Mouse (Mus musculus): ENCODE measurements around the gene Brd4. TPM values are rescaled to one million over a fixed set of nuclear protein-coding genes. Genes with fewer than 3 reads are reported as not detected.

Brd4 gene
- polyA plus RNA-seq, 1 experiment from 2014 or later: 134 TPM

DNA sequence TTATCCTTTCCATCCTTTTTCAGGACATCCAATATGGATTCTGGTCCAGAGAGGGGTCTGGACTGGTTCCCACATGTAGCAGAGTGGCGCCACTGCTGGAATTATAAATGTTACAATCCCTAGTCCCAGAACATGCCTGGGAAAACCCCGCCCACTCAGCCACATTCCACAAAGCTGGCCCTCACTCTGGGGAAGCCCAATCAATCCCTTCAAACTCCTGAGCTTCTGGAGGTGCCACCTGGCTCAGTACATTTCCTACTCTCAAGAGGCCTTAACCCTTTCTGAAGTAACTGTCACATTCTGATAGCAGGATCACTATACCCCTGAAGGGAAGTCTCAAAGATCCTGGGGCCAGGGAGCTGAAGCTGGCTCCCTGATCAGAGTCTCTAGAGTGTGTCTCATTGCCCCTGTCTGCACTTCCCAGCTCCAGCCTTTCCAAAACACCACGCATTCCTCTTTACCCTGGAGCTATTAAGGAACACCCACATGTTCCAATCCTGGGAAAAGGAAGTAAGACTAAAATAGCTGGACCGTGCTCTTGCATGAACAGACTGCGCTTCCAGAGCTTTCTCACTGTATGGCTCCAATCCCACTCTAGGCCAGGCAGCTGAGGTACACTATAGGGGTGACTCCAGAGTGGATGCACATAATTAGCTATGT lies 76.8 kb downstream of the Brd4 start:
- H3K4me3 ChIP-seq: no peak overlapping the region
- 84% methylated on average over 5 of the region's 5 CpGs for WGBS
- H3K27ac ChIP-seq: no peak overlapping the region
- H3K27me3 ChIP-seq (ENCODE audit: insufficient read depth, poor library complexity, severe bottlenecking): no peaks in the 10 kb centered on the region
- DNase-seq (ENCODE audit: low spot score): no peak
- H3K36me3 ChIP-seq: peaks cover 100% of the 10 kb centered on the region
- H3K9me3 ChIP-seq: no peaks in the 10 kb centered on the region
- no peaks in the 10 kb centered on the region for H3K4me1 ChIP-seq (replicated peaks)

DNA sequence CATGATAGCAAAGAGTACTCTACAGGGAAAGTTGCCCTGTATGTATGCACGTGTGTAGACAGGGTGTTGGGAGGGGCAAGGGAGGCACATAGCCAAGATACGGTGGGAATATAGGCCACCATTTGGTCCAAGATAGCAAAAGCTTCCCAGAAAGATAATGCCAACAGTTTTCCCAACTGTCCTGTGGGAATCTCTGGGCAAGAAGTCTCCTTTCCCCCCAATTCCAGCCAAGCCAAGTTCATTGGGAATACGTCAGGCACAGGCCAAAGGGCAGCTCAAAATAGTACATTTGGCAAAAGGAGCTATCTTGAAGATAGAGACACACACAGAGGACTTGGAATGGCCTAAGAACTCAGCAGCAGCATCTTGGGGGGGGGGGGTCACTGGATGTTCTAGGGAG lies 79.2 kb downstream of the Brd4 start:
- Histone ChIP-seq H3K9me3 (no peaks in the 10 kb centered on the region), H3K4me1 (replicated peaks) (no peaks in the 10 kb centered on the region), H3K4me3 (no peak overlapping the region), H3K36me3 (peaks cover 100% of the 10 kb centered on the region), H3K27me3 (ENCODE audit: insufficient read depth, poor library complexity, severe bottlenecking) (no peaks in the 10 kb centered on the region), H3K27ac (no peak overlapping the region)
- 94% methylated on average over 3 of the region's 3 CpGs for WGBS
- DNase-seq (ENCODE audit: low spot score): no peak

DNA sequence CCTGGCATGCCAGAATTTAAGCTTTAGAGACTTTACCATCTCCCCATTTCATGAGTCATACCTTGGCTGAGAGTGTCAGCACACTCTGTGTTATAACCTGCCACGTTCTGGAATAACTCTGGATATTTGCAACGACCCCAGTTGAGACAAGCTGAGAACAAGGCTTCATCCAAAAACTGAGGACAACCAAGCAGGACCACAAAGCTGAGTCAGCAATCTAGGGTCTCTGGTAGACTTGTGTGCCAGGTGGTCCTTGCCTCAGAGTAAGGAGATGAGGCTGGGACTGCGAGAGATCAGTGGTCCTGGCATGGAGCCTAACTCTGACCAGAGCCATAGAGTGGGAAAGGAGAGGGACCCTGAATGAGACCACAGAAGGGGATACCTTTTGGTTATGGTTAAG lies 81.5 kb downstream of the Brd4 start:
- Histone ChIP-seq H3K27ac (no peak overlapping the region), H3K4me3 (no peak overlapping the region), H3K27me3 (ENCODE audit: insufficient read depth, poor library complexity, severe bottlenecking) (no peaks in the 10 kb centered on the region), H3K36me3 (peaks cover 100% of the 10 kb centered on the region), H3K4me1 (replicated peaks) (no peaks in the 10 kb centered on the region), H3K9me3 (no peaks in the 10 kb centered on the region)
- 93% methylated on average over 3 of the region's 3 CpGs for WGBS
- no peak for DNase-seq (ENCODE audit: low spot score)

DNA sequence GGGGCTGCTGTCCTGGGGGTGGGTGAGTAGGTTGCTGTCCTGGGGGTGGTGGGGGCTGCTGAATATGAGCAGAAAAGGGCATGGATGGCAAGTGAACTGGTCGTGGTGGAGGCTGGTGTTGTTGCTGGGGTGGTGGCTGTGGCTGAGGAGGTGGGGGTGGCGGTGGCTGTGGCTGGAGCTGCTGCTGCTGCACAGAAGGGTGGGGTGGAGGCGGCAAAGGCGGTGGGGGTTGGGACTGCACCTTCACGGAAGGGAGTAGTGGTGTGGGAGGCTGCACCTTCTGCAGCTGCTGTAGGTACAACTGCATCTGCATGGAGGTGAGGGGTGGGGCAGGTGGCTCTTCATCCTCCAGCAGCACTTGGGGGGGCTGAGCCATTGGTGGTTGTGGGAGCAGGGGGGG lies 83.4 kb downstream of the Brd4 start:
- Histone ChIP-seq H3K27me3 (ENCODE audit: insufficient read depth, poor library complexity, severe bottlenecking) (no peaks in the 10 kb centered on the region), H3K27ac (no peak overlapping the region), H3K36me3 (peaks cover 100% of the 10 kb centered on the region), H3K4me1 (replicated peaks) (no peaks in the 10 kb centered on the region), H3K4me3 (no peak overlapping the region), H3K9me3 (no peaks in the 10 kb centered on the region)
- no peak for DNase-seq (ENCODE audit: low spot score)
- WGBS: 86% methylated on average over 5 of the region's 5 CpGs

DNA sequence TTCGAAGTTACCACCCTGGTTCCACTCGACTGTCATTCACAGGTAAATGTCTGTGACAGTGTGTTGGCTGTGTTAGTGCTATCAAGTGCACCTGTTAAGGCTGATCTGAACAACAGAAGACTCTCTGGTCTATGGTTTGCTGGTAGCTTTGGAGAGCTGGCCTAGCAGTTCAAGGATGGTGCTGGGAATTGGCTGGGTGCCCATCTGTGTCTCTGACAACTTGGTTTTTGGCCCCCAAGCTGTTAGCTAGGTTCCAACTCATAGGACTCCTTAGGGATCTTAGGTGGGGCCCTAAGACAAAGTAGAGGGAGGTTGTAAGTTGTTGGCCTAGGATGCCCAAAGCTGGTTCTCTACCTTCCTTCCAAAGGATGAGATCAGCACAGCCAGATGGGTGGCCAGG lies 84.7 kb downstream of the Brd4 start:
- no peak for DNase-seq (ENCODE audit: low spot score)
- 90% methylated on average over 2 of the region's 2 CpGs for WGBS
- H3K4me1 ChIP-seq (replicated peaks): no peaks in the 10 kb centered on the region
- H3K4me3 ChIP-seq: no peak overlapping the region
- no peaks in the 10 kb centered on the region for H3K27me3 ChIP-seq (ENCODE audit: insufficient read depth, poor library complexity, severe bottlenecking)
- peaks cover 98% of the 10 kb centered on the region for H3K36me3 ChIP-seq
- no peaks in the 10 kb centered on the region for H3K9me3 ChIP-seq
- H3K27ac ChIP-seq: no peak overlapping the region

DNA sequence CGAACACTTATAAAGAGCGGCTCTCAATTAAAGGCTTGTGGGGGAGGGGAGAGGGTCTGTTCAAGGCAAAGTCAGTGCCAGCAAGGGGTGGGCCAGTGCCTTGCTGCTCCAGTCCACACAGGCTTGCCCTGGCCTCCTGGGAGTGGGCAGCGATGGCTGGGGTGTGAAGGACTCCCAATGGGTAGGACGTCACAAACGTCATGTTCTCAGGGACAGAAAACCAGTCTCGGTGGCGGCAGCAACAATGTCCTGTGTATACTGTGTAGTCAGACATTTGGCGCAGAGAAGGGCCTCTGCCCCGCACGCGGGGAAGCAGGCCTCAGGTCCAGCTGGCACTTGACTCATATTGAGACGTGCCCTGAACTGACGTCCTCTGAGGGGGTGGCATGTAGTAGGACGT lies 87.4 kb downstream of the Brd4 start:
- Histone ChIP-seq H3K4me3 (no peak overlapping the region), H3K27ac (no peak overlapping the region), H3K27me3 (ENCODE audit: insufficient read depth, poor library complexity, severe bottlenecking) (no peaks in the 10 kb centered on the region), H3K4me1 (replicated peaks) (no peaks in the 10 kb centered on the region), H3K9me3 (no peaks in the 10 kb centered on the region), H3K36me3 (peaks cover 78% of the 10 kb centered on the region)
- DNase-seq (ENCODE audit: low spot score): no peak
- 93% methylated on average over 14 of the region's 14 CpGs for WGBS

DNA sequence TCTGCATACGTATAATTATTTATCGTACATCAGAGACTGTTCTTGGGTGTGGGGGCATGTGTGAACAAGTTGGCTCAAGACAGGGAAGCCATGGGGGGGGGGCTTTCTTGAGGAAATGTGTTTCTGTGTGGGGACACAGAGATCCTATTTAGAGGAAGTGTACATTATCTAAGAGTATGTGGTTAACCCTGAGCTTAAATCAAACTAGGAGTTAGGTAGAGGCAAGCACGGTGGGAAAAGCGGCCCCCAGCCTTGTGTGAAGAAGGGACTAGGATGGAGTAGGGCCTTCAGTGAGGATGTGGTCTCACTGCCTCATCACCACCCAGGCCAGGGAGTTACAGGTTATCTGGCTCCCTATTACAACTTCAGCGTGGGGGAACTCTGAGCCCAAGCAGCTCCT lies 88.8 kb downstream of the Brd4 start:
- Histone ChIP-seq H3K4me3 (no peak overlapping the region), H3K4me1 (replicated peaks) (no peaks in the 10 kb centered on the region), H3K9me3 (no peaks in the 10 kb centered on the region), H3K27me3 (ENCODE audit: insufficient read depth, poor library complexity, severe bottlenecking) (0 out of 2 replicates have a peak, but pooled peaks cover 2% of the 10 kb centered on the region), H3K27ac (no peak overlapping the region), H3K36me3 (peaks cover 64% of the 10 kb centered on the region)
- WGBS: 95% methylated on average over 5 of the region's 5 CpGs
- DNase-seq (ENCODE audit: low spot score): no peak

DNA sequence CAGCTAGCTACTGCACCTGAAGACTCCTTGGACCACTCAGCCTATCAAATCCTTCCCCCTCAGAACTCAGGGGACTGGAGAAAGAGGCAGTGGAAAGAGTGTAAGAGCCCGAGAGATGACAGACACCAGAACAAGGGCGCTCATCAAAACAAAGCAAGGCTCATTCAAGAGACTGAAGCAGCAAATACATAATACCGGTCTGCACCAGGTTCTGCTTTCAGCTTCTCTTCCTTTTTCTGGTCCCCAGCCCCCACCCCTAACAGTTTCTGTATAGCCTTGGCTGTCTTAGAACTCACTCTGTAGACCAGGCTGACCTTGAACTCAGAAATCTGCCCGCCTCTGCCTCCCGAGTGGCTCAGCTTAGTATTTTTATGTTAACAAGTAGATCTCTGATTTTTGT lies 91.5 kb downstream of the Brd4 start:
- 91% methylated on average over 5 of the region's 5 CpGs for WGBS

DNA sequence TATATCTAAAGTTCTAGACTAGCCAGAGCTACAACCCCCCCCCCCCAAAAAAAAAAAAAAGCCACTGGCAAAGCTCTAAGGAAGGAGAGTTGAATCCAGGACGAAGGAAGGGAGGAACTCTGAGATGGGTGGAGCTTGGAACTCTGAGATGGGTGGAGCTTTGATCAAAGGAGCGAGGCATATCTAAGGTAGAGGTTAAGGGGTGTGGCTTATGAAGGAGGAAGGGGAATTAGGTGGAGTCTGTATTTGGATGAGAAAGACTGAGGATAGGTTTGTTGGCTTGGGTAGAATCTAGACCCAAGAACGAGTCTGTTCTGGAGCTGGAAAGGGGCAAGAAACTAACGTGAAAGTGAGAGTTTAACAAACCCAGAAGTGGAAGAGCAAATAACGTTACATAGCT lies 94.7 kb downstream of the Brd4 start:
- H3K9me3 ChIP-seq: no peaks in the 10 kb centered on the region
- peaks cover 7% of the 10 kb centered on the region; the same call in 1 of the 2 replicates for H3K36me3 ChIP-seq
- H3K27ac ChIP-seq: no peak overlapping the region
- peak overlapping the region; percentile 55 for H3K4me3 ChIP-seq
- peaks cover 41% of the 10 kb centered on the region for H3K27me3 ChIP-seq (ENCODE audit: insufficient read depth, poor library complexity, severe bottlenecking)
- 15% methylated on average over 5 of the region's 5 CpGs for WGBS
- DNase-seq (ENCODE audit: low spot score): no peak
- peaks cover 21% of the 10 kb centered on the region for H3K4me1 ChIP-seq (replicated peaks)

More for the DNA sequence above, 91.5 kb downstream of the Brd4 start:
- Histone ChIP-seq H3K27ac (no peak overlapping the region), H3K27me3 (ENCODE audit: insufficient read depth, poor library complexity, severe bottlenecking) (peaks cover 29% of the 10 kb centered on the region), H3K4me3 (no peak overlapping the region), H3K4me1 (replicated peaks) (peaks cover 21% of the 10 kb centered on the region), H3K9me3 (no peaks in the 10 kb centered on the region), H3K36me3 (peaks cover 36% of the 10 kb centered on the region)
- DNase-seq (ENCODE audit: low spot score): no peak

DNA sequence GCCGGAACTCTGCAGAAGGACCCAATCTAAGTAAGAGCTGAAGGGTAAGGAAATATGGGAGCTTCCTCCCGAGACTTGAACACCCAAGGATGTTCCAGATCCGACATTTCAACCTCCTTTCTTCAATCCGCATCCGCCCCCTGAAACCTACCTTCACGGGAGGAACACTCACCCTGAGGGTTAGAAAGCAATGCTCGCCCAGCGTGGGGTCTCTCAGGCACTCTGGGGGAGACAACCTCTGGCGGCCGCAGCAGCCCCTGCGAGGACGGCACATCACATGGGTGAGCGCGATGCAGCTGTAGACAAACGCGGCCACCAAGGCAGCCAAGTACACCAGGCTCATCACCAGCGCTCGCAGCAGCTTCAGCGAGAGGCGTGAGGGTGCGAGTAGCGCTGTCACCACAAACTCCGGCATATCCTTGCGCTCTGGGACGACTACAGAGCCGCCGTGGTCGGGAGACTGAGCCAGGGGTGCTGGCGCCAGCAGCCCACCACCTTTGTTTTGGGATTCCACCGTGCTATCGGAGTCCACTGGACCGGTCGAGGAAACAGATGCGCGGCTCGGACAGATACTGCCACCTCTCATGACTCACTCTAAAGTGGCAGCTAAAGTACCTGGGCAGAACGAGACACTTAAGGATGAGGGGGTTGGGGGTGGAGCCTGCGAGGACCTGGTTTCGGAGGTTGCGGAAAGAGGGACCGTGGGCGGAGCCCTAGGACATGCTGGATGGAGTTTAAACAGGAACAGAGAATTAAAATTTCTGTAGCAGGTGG lies 95.5 kb downstream of the Brd4 start, which contains the start of gene Ephx3:
Gene Ephx3, minus strand, starts transcription at position 687 of the 774 bp plus-strand sequence.
- peak; percentile 21 for DNase-seq (ENCODE audit: low spot score)
- Histone ChIP-seq H3K9me3 (no peaks in the 10 kb centered on the region), H3K36me3 (peaks cover 7% of the 10 kb centered on the region; the same call in 1 of the 2 replicates), H3K4me1 (replicated peaks) (peaks cover 21% of the 10 kb centered on the region), H3K4me3 (peak within 1 kb of the TSS; percentile 55), H3K27ac (peak within 1 kb of the TSS; percentile 45; the same call in 1 of the 2 replicates), H3K27me3 (ENCODE audit: insufficient read depth, poor library complexity, severe bottlenecking) (peaks cover 41% of the 10 kb centered on the region)
- 5% methylated on average over 42 of the region's 42 CpGs for WGBS

DNA sequence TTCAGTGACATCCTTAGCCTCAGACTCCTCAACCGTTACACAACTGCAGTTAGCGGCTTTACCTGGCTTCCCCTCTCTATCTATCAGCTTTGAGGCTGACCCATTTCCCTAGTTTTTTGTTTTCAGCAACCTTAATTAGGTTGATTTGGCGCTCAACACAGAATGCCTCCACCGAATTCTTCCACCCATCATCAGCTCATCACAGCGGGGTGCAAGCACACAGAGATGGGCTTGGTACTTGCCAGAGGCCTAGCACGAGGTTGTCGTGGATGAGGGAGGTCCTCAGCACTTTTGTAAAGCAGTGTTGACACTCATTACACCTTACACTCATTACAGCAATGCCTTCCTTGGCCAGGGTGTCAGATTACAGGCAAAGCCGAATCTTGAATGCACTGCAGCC lies 101.5 kb downstream of the Brd4 start:
- Histone ChIP-seq H3K27me3 (ENCODE audit: insufficient read depth, poor library complexity, severe bottlenecking) (peaks cover 12% of the 10 kb centered on the region), H3K4me3 (no peak overlapping the region), H3K4me1 (replicated peaks) (peaks cover 42% of the 10 kb centered on the region), H3K9me3 (no peaks in the 10 kb centered on the region), H3K36me3 (no peaks in the 10 kb centered on the region), H3K27ac (no peak overlapping the region)
- WGBS: 35% methylated on average over 8 of the region's 8 CpGs
- no peak for DNase-seq (ENCODE audit: low spot score)

DNA sequence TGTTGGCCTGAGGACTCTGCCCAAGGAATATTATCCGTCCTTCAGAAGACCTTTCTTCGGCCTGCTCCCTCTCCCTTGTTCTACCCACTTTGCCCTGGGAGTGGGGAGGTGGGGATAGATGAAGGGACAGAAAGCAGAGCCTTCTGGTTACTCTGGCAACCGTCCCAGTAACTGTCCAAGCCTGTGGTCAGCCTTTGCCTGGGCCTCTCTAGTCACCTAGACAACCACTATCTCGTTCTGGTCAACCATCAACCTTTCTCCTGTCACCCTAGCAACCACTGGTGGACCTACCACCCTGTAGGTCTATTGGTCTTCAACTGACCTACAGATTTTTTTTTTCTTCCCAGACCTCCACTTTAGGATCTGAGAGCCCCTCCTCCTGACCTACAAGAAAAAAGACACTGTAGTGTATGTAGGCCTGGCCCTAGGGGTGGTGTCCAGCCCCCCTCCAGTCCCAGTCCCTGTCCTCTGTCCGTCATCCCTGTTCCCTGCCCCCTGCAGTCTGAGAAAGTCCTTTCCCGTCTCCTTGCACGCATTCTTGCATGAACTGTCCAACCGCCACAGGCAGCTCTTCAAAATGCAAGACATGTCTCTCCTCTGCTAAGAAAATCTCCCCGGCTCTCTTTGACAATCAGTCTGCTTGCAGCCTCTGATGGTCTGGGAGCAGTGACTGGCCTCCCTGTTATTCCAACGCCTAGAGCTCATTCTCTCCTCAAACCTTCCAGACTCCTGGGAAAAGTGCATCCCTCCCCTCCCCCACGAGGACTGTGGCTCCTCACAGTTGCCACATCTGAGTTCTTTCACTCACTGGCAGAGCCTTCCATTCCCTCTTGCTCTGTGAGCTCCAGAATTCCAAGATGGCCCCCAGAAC lies 104.7 kb downstream of the Brd4 start:
- H3K4me3 ChIP-seq: no peak overlapping the region
- H3K27ac ChIP-seq: peak overlapping the region; percentile 84
- H3K9me3 ChIP-seq: no peaks in the 10 kb centered on the region
- peak; percentile 55 for DNase-seq (ENCODE audit: low spot score)
- WGBS: 28% methylated on average over 11 of the region's 11 CpGs
- H3K4me1 ChIP-seq (replicated peaks): peaks cover 43% of the 10 kb centered on the region
- H3K36me3 ChIP-seq: no peaks in the 10 kb centered on the region
- H3K27me3 ChIP-seq (ENCODE audit: insufficient read depth, poor library complexity, severe bottlenecking): no peaks in the 10 kb centered on the region
